Mouse (Mus musculus): ENCODE results near the gene Fancc.

GRCm38 (mm10) chr13:63262168-63262957 lies 234.7 kb downstream of the Fancc start:
- no peak for TF ChIP-seq TCF12 (IDR thresholded peaks at IDR 0.05; ENCODE audit: insufficient read depth, poor library complexity, severe bottlenecking)
- TF ChIP-seq MYOG (IDR thresholded peaks at IDR 0.05; ENCODE audit: control insufficient read depth in 1 of 3, insufficient read depth in 1 of 3, insufficient read length in 2 of 3, low read depth in 2 of 3) = no peak
- no peak for TF ChIP-seq USF1 (IDR thresholded peaks at IDR 0.05; ENCODE audit: low read depth)
- no peak for TF ChIP-seq MYOD1 (IDR thresholded peaks at IDR 0.05; ENCODE audit: control insufficient read depth in 1 of 3, insufficient read length in 2 of 3, low read depth in 2 of 3)
- peak; percentile 9 for TF ChIP-seq POLR2A (IDR thresholded peaks at IDR 0.05; ENCODE audit: insufficient read length, low read depth)
- TF ChIP-seq E2F4 (IDR thresholded peaks at IDR 0.05; ENCODE audit: insufficient read depth) = no peak

Measured in myocyte (in vitro differentiated cells).